Mouse (Mus musculus): ENCODE data around the gene Gm10309. TPM values are rescaled to one million over a fixed set of nuclear protein-coding genes. Genes with fewer than 3 reads are reported as not detected.
A peak's percentile ranks its signal among the peaks of the same experiment; 100 is the strongest.
"Not testable (repeated sequence)": the region's sequence is repeated elsewhere in the genome, so short reads cannot be mapped to it uniquely, and the experiment has no call there.

Gm10309 gene
- total RNA-seq, 2 experiments from 2014 or later: not detected

GRCm38 (mm10) chr17:86482675-86483074 lies 22.4 kb downstream of the Gm10309 start:
- intact Hi-C loops (cut with DNase I): loop anchor here (5.0 to 10.0 kb wide), 2 partner anchors 330 to 762 kb away; no protein-coding TSS in a partner anchor

GRCm38 (mm10) chr17:86479406-86479805 lies 25.6 kb downstream of the Gm10309 start:
- intact Hi-C loops (cut with DNase I): no loop called here
- no peak for DNase-seq

More at GRCm38 (mm10) chr17:86482675-86483074, 22.4 kb downstream of the Gm10309 start:
- DNase-seq: no peak

- intact Hi-C loops (cut with DNase I); DNase-seq: not testable (repeated sequence)
These were observed 27.6 kb downstream of the Gm10309 start for GRCm38 (mm10) chr17:86477401-86477800.

DNA sequence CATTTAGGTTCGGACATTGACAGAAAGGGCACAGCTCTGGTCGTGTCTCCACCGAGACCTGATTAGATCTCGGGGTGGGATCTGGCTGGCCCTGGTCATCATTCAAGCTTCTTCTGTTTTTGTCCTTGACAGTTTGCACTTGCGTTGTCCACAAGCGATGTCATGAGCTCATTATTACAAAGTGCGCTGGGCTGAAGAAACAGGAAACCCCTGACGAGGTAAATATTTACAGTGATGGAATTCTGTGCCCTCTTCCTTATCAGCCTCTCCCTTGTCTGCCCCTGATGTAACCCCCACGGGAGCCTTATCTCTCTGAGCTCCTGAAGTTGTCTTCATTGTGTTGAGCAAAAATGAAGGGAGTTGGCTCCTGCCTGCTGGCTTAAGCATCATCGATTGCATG lies 28.4 kb downstream of the Gm10309 start:
- intact Hi-C loops (cut with DNase I): no loop called here
- no peak for DNase-seq

DNA sequence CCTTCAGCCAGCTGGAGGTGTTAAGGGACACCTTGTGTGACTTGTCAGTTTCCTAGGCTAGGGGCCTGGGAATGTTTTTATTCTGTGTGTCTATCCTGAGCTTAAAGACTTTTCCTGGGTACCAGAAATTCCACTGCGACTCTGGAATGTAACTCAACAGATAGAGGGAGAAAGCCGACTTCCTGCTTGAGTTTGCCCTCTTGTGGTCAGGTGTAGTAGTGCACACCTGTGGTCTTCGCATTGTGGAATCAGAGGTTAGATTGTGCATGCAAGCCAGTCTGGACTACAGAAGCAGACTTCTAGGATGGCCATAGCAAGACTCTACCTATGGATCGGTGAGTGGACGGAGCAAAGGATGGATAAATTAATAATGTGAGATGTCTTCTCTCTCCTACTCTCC lies 33.3 kb downstream of the Gm10309 start:
- DNase-seq: peak in 1 of 2 experiments; percentile 38

GRCm38 (mm10) chr17:86470160-86470559 lies 34.9 kb downstream of the Gm10309 start:
- intact Hi-C loops (cut with DNase I): no loop called here
- DNase-seq: no peak

More for the DNA sequence above, 33.3 kb downstream of the Gm10309 start:
- intact Hi-C loops (cut with DNase I): no loop called here

- intact Hi-C loops (cut with DNase I): no loop called here
- DNase-seq: no peak
These were observed 37.1 kb downstream of the Gm10309 start for GRCm38 (mm10) chr17:86467967-86468366.

- intact Hi-C loops (cut with DNase I): no loop called here
- no peak for DNase-seq
These were observed 37.6 kb downstream of the Gm10309 start for GRCm38 (mm10) chr17:86467291-86467898.

- intact Hi-C loops (cut with DNase I): no loop called here
These were observed 38.2 kb downstream of the Gm10309 start for GRCm38 (mm10) chr17:86466871-86467270.

GRCm38 (mm10) chr17:86466412-86466811 lies 38.6 kb downstream of the Gm10309 start:
- DNase-seq: no peak
- intact Hi-C loops (cut with DNase I): no loop called here

More at GRCm38 (mm10) chr17:86466871-86467270, 38.2 kb downstream of the Gm10309 start:
- DNase-seq: no peak

DNA sequence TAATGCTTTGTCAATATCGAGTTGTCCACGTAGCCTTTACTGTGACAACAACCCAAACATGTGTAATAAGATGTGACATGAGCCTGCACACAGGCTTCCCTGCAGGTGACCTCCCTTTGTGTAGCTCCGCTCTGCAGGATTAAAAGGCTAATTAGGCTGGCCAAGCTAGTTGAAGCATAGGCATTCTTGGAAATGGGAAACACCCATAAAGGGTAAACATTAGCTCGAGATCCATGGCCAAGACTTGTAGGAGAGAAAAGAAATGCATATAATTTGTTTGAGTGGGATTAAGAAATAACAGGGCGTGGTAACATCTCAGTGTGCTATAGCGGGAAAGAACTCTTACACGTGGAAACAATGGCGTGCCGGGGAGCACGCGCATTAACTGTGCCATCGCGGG lies 39.2 kb downstream of the Gm10309 start:
- DNase-seq: no peak
- intact Hi-C loops (cut with DNase I): no loop called here

DNA sequence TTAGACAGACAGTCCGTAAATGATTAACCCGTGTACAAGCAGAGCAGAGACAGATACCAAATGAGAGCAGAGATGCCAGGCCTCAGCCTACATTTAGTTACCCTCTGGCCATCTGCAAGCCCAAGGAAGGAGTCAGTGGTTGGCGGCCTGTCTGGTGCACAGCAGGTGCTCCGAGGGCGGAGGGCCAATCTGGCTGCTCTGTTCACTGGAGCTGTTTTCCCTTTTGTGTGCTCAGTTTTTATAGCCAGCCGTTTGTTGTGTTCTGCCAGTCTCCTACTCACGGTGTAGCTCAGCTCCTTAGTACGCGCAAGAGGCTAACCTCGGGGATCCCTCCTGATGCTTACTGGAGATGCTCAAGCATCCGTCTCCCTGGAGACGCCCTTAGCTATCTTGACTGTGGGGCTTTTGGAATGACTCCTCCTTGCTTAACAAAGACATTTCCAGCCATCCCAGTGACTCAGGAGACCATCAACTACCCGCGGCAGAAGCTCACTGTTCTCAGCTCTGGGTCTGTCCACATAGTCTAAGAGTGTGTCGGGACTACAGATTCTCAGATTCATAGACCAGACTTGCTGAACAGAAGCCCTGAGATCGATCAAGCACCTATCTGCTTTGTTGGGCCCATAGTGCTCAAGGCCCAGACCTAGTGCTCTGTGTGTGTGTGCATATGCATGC lies 40.2 kb downstream of the Gm10309 start:
- intact Hi-C loops (cut with DNase I): no loop called here
- DNase-seq: no peak

DNA sequence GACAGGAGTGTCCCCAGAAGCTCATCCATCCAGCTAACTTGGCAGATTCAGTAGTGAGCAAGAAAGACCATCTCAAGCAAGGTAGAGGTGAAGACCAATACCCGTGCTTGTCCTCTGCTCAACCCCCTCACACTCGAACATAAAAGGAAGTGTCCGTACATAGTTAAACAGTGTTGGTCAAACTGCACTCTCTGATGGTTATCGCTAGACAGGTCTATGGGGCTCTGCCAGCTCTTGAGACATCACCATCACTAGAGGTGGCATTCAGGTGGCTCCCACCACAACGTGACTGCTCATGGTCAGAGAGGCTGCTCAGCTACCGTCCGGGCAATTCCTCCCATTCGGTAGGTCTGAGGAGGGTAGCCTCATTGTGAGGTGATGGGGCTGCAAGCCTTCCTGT lies 40.8 kb downstream of the Gm10309 start:
- no peak for DNase-seq
- intact Hi-C loops (cut with DNase I): no loop called here

DNA sequence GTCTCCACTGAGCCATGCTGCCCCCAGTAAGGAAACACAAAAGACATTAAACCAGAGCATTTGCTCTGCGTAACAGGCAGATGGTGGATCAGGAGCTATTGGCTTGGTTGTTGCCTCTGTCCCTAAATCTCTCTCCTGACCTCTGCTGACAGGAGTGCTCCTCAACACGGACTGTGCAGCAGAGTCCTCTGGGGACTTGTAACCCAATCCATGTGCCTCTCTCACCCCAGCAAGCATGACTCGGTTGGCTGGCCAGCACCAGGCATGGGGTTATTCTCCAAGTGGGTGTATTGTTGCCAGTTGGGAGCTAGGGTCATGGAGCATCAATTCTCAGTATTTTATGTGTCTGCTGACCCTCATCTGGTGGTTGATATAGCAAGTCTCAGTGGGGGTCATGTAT lies 41.7 kb downstream of the Gm10309 start:
- DNase-seq: no peak
- intact Hi-C loops (cut with DNase I): no loop called here

GRCm38 (mm10) chr17:86460645-86461430 lies 44.2 kb downstream of the Gm10309 start:
- intact Hi-C loops (cut with DNase I): no loop called here
- no peak for DNase-seq

- DNase-seq: no peak
- intact Hi-C loops (cut with DNase I): no loop called here
These were observed 46.6 kb downstream of the Gm10309 start for GRCm38 (mm10) chr17:86458302-86458980.

DNA sequence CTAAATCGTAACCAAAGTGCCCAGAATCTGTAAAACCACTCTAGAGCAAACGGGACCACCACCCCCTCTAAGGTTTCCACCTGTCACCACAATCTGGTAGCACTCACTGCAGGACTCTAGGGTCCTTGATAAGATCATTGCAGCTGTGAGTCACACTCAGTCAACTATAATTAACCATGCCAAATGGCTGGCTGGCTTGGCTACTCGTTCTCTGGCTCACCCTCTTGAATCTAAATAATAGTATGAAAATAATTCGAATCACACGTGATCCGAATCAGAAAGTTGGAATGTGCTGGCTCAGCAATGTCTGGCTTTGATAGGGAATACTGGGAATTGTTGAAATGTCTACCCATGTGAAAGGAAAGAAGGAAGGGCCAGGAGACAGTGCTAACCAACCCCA lies 48.5 kb downstream of the Gm10309 start:
- peak in 1 of 2 experiments; percentile 48 for DNase-seq
- intact Hi-C loops (cut with DNase I): no loop called here

- intact Hi-C loops (cut with DNase I): no loop called here
- DNase-seq: no peak
These were observed 50.7 kb downstream of the Gm10309 start for GRCm38 (mm10) chr17:86454351-86454706.

DNA sequence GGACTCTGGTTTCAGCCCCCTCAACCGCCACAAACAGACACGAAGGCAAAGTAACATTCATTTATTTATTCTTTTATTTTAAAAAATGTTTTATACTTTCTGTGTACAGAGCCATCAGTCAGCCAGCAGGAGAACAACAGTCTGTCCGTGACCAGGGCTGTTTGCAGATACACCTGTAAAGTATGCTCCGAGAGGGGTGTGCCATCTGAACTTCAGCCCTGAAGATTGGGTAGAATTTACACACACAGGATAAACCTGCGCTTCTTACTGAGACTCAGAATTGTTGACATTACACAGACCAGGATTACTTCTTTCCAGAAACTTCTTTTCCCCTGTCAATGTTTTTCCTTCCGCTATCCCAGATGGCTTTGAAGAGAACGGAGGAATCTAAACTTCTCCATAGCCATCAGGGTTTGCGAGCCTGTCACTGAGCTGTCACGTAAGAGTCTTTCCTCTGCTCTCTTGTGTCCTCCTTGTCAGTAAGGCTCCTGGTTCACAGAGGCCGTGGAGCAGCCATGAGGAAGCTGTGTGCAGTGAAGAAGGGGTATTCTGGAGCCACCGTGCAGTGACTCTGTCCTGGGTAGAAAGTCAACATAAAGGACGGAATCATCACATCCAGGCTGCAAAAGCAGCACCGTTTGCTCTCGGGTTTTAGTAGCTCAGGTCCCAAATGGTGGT lies 51.2 kb downstream of the Gm10309 start:
- intact Hi-C loops (cut with DNase I): no loop called here
- no peak for DNase-seq

- intact Hi-C loops (cut with DNase I): no loop called here
- DNase-seq: no peak
These were observed 52.1 kb downstream of the Gm10309 start for GRCm38 (mm10) chr17:86452934-86453333.

Data from heart, postnatal 14 days (tissue).